Mouse (Mus musculus) erythroblast, adult 5-6 weeks (primary cell): ENCODE data around the gene Fgfr2. TPM values are rescaled to one million over a fixed set of nuclear protein-coding genes. Genes with fewer than 3 reads are reported as not detected.

Experiments used
- ATAC-seq: replicated peaks from 2 replicates; pipeline ENCODE4 v1.8.0; 2016; ENCODE audit warnings: moderate number of reproducible peaks, mild to moderate bottlenecking, moderate TSS enrichment, inconsistent platforms; ENCODE audit not compliant: poor library complexity, low FRiP score, severe bottlenecking
- total RNA-seq, 2 experiments: library from RNA; stranded (forward) in 1 of 2; stranded (reverse) in 1 of 2; fragments of 150-400 nt in 1 of 2; fragments of 200-764, 138-1000 nt in 1 of 2; gene quantifications; 2 replicates each; pipeline versions ENCODE4 v1.2.3 to v1.2.4; 2015 to 2017; ENCODE audit warnings: low replicate concordance in 2 of 2

The Fgfr2 gene
- total RNA-seq, 2 experiments from 2014 or later = 4.8 TPM; not detected in 1

- no peak for ATAC-seq
Observed at GRCm38 (mm10) chr7:132439916-132440315, 683.2 kb downstream of the Fgfr2 start.

GRCm38 (mm10) chr7:132438060-132438459, 685.1 kb downstream of the Fgfr2 start:
- no peak for ATAC-seq

GRCm38 (mm10) chr7:132437431-132437830, 685.7 kb downstream of the Fgfr2 start:
- no peak for ATAC-seq

- ATAC-seq = no peak
Observed at GRCm38 (mm10) chr7:132435486-132436055, 687.6 kb downstream of the Fgfr2 start.

- no peak for ATAC-seq
Observed at GRCm38 (mm10) chr7:132429324-132429723, 693.8 kb downstream of the Fgfr2 start.

- ATAC-seq = no peak
Observed at GRCm38 (mm10) chr7:132428308-132428707, 694.8 kb downstream of the Fgfr2 start.

GRCm38 (mm10) chr7:132426069-132426468, 697.1 kb downstream of the Fgfr2 start:
- no peak for ATAC-seq

- no peak for ATAC-seq
Observed at GRCm38 (mm10) chr7:132425364-132425999, 697.7 kb downstream of the Fgfr2 start.

GRCm38 (mm10) chr7:132423570-132423969, 699.6 kb downstream of the Fgfr2 start:
- ATAC-seq = no peak

- ATAC-seq = no peak
Observed at GRCm38 (mm10) chr7:132419378-132420255, 703.5 kb downstream of the Fgfr2 start.

GRCm38 (mm10) chr7:132416866-132417265, 706.3 kb downstream of the Fgfr2 start:
- ATAC-seq = no peak

- no peak for ATAC-seq
Observed at GRCm38 (mm10) chr7:132415866-132416265, 707.3 kb downstream of the Fgfr2 start.

- no peak for ATAC-seq
Observed at GRCm38 (mm10) chr7:132412520-132412919, 710.6 kb downstream of the Fgfr2 start.

GRCm38 (mm10) chr7:132411708-132412107, 711.4 kb downstream of the Fgfr2 start:
- ATAC-seq = no peak

GRCm38 (mm10) chr7:132410958-132411357, 712.2 kb downstream of the Fgfr2 start:
- ATAC-seq = no peak

GRCm38 (mm10) chr7:132409890-132410289, 713.3 kb downstream of the Fgfr2 start:
- ATAC-seq = no peak

- ATAC-seq = no peak
Observed at GRCm38 (mm10) chr7:132402377-132403084, 720.6 kb downstream of the Fgfr2 start.

GRCm38 (mm10) chr7:132398487-132398886, 724.7 kb downstream of the Fgfr2 start:
- no peak for ATAC-seq

- ATAC-seq = no peak
Observed at GRCm38 (mm10) chr7:132396661-132397322, 726.4 kb downstream of the Fgfr2 start.
